Mouse (Mus musculus) cerebellum, adult 2 months (tissue): Measurements from ENCODE around the gene Pilrb1.
"Not testable (repeated sequence)": the region's sequence is repeated elsewhere in the genome, so short reads cannot be mapped to it uniquely, and the experiment has no call there.

ENCODE experiments used
- CTCF ChIP-seq: fragments of 200-500 bp; IDR thresholded peaks from 2 replicates; pipeline ENCODE4 v1.5.1; 2011; ENCODE audit warnings: low read depth, mild to moderate bottlenecking, control low read depth, low read length, moderate library complexity, borderline replicate concordance; ENCODE audit not compliant: insufficient read depth
- POLR2A ChIP-seq: fragments of 200-500 bp; IDR thresholded peaks from 2 replicates; pipeline ENCODE4 v1.6.1; 2011; ENCODE audit warnings: low read length, control low read depth, borderline replicate concordance; ENCODE audit not compliant: insufficient read depth

- not testable (repeated sequence) for TF ChIP-seq CTCF, POLR2A
These were observed 6.1 kb upstream of the Pilrb1 start for GRCm38 (mm10) chr5:137864008-137864407.
